Mouse (Mus musculus): ENCODE data around the gene Gm17018.

DNA sequence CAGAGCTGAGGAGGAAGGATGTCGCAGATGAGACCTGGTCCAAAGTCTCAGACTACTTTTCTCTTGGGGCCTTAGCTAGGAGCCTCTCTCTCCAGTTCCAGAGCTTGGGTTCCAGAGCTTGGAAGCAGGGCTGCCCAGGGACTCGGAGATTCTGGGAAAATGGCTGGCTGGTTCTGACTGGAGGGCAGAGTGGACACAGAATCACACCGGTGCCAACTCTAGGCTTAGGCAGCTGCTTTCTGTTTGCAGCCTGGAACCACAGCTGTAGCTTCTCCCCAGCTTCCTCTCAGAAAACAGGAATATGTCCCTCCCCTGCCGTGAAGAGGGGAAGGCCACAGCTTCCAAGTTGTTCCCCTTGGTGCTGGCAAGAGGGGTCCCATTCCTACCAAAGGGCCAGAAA lies 10.5 kb upstream of the Gm17018 start:
- TF ChIP-seq CTCF (IDR thresholded peaks at IDR 0.05; ENCODE audit: low read depth, low read length), result no peak
- no peak for TF ChIP-seq POLR2A (IDR thresholded peaks at IDR 0.05; ENCODE audit: insufficient read depth, low read length)
- no peak for TF ChIP-seq EP300 (IDR thresholded peaks at IDR 0.05; ENCODE audit: insufficient read depth, low read depth, low read length)
